Mouse (Mus musculus) CH12.LX (cell line): Measurements from ENCODE around the gene Cmbl. TPM values are rescaled to one million over a fixed set of nuclear protein-coding genes. Genes with fewer than 3 reads are reported as not detected.

ENCODE experiments used
- DNase-seq: peaks from one replicate; pipeline ENCODE4 v3.0.0-alpha.2; 2013; ENCODE audit errors: extremely low read depth
- H3K27ac ChIP-seq: 2 replicates; pipeline ENCODE4 v1.5.1; 2012; ENCODE audit warnings: low read depth, mild to moderate bottlenecking, control low read depth, moderate library complexity; ENCODE audit not compliant: insufficient read depth
- H3K27me3 ChIP-seq: replicated peaks from 2 replicates; pipeline ENCODE3; 2012; ENCODE audit warnings: inconsistent platforms
- H3K36me3 ChIP-seq, 2 experiments: replicated peaks in 1 of 2; 2 replicates each; pipeline versions ENCODE3 to v1.6.1; 2012; ENCODE audit warnings: inconsistent platforms in 1 of 2, low read length in 1 of 2, mild to moderate bottlenecking in 1 of 2, mixed read lengths in 1 of 2, moderate library complexity in 1 of 2; ENCODE audit not compliant: control insufficient read depth in 1 of 2, insufficient read depth in 1 of 2
- H3K4me1 ChIP-seq, 2 experiments: 2 replicates each; pipeline ENCODE4 v1.6.1; 2012; ENCODE audit warnings: inconsistent platforms in 1 of 2, moderate library complexity in 1 of 2; ENCODE audit not compliant: insufficient read depth in 2 of 2, control insufficient read depth in 1 of 2
- H3K4me2 ChIP-seq: 2 replicates; pipeline ENCODE4 v1.6.1; 2012; ENCODE audit warnings: low read depth, mild to moderate bottlenecking, control low read depth; ENCODE audit not compliant: poor library complexity, insufficient read depth, severe bottlenecking
- H3K4me3 ChIP-seq, 3 experiments: fragments of 150-350 bp in 1 of 3; sonication (generic) in 1 of 3; replicated peaks in 1 of 3; 2 replicates each; pipeline versions ENCODE3 to v1.5.1; 2011 to 2012; ENCODE audit warnings: low read depth in 2 of 3, low read length in 2 of 3, mild to moderate bottlenecking in 2 of 3, moderate library complexity in 2 of 3, control low read depth in 1 of 3, improper control_type of control experiment in 1 of 3, inconsistent platforms in 1 of 3, mixed read lengths in 1 of 3; ENCODE audit not compliant: poor library complexity in 1 of 3
- H3K79me2 ChIP-seq: replicated peaks from 2 replicates; pipeline ENCODE4 v1.6.1; 2012; ENCODE audit warnings: mild to moderate bottlenecking, moderate library complexity; ENCODE audit not compliant: control insufficient read depth, poor library complexity, insufficient read depth, severe bottlenecking; ENCODE audit errors: extremely low read depth
- H3K9ac ChIP-seq: 2 replicates; pipeline ENCODE4 v1.6.1; 2012; ENCODE audit warnings: low read depth, mild to moderate bottlenecking, control low read depth, moderate library complexity; ENCODE audit not compliant: insufficient read depth
- H3K9me3 ChIP-seq: replicated peaks from 2 replicates; pipeline ENCODE3; 2012; ENCODE audit warnings: low read length, inconsistent platforms, mixed read lengths
- CHD2 ChIP-seq: IDR thresholded peaks from 2 replicates; pipeline ENCODE4 v1.6.1; 2011; ENCODE audit warnings: low read length, improper control_type of control experiment
- ELF1 ChIP-seq: IDR thresholded peaks from 2 replicates; pipeline ENCODE4 v1.6.1; 2014; ENCODE audit warnings: low read depth, mild to moderate bottlenecking, inconsistent platforms, low read length, improper control_type of control experiment
- HCFC1 ChIP-seq: IDR thresholded peaks from 2 replicates; pipeline ENCODE4 v1.6.1; 2012; ENCODE audit warnings: low read depth, mild to moderate bottlenecking, inconsistent platforms, low read length, improper control_type of control experiment
- JUN ChIP-seq: IDR thresholded peaks from 2 replicates; pipeline ENCODE4 v1.6.1; 2011; ENCODE audit warnings: low read depth, mild to moderate bottlenecking, low read length, improper control_type of control experiment, moderate library complexity; ENCODE audit not compliant: insufficient read depth
- MAZ ChIP-seq: IDR thresholded peaks from 2 replicates; pipeline ENCODE4 v1.6.1; 2012; ENCODE audit warnings: low read depth, mild to moderate bottlenecking, inconsistent platforms, low read length, improper control_type of control experiment, moderate library complexity
- MXI1 ChIP-seq: IDR thresholded peaks from 2 replicates; pipeline ENCODE4 v1.6.1; 2011; ENCODE audit warnings: mild to moderate bottlenecking, low read depth, low read length, improper control_type of control experiment
- NELFE ChIP-seq: IDR thresholded peaks from 2 replicates; pipeline ENCODE4 v1.6.1; 2011; ENCODE audit warnings: low read depth, low read length, improper control_type of control experiment
- POLR2A ChIP-seq: IDR thresholded peaks from 2 replicates; pipeline ENCODE4 v1.6.1; 2011; ENCODE audit warnings: low read depth, mild to moderate bottlenecking, improper control_type of control experiment, low read length
- SIN3A ChIP-seq: IDR thresholded peaks from 2 replicates; pipeline ENCODE4 v1.6.1; 2012; ENCODE audit warnings: low read length, improper control_type of control experiment, inconsistent platforms
- TBP ChIP-seq: conservative IDR thresholded peaks from 2 replicates; pipeline ENCODE4 v1.6.1; 2011; ENCODE audit warnings: low read depth, low read length, improper control_type of control experiment
- TCF12 ChIP-seq: IDR thresholded peaks from 2 replicates; pipeline ENCODE4 v1.6.1; 2014; ENCODE audit warnings: low read depth, mild to moderate bottlenecking, inconsistent platforms, low read length, improper control_type of control experiment
- USF1 ChIP-seq: IDR thresholded peaks from 2 replicates; pipeline ENCODE4 v1.6.1; 2014; ENCODE audit warnings: low read depth, mild to moderate bottlenecking, inconsistent platforms, low read length, improper control_type of control experiment
- ZKSCAN1 ChIP-seq: IDR thresholded peaks from 2 replicates; pipeline ENCODE4 v1.6.1; 2012; ENCODE audit warnings: low read depth, inconsistent platforms, low read length, improper control_type of control experiment, borderline replicate concordance
- ZNF384 ChIP-seq: IDR thresholded peaks from 2 replicates; pipeline ENCODE4 v1.6.1; 2012; ENCODE audit warnings: low read depth, low read length, improper control_type of control experiment, inconsistent platforms
- dilution Hi-C: fragments of 300-500 bp; cut with MboI; formaldehyde crosslinking; loops from 2 replicates; pipeline ENCODE4 v1.14.3; 2020; ENCODE audit warnings: low sequenced_read_pairs; ENCODE audit not compliant: extremely low pct_unique_long_range_greater_than_20kb, extremely low pct_ligation_motif_present
- in situ Hi-C: fragments of 300-500 bp; cut with MboI; formaldehyde crosslinking; loops from 3 replicates; pipeline ENCODE4 v1.14.3; 2019; ENCODE audit warnings: low sequenced_read_pairs, low pct_ligation_motif_present, low pct_unique_long_range_greater_than_20kb, mixed read lengths
- polyA plus RNA-seq: library from polyadenylated mRNA; unstranded; fragments of >175 nt; gene quantifications from 2 replicates; pipeline ENCODE4 v1.2.1, GENCODE M21; 2012; ENCODE audit warnings: low read depth; ENCODE audit not compliant: insufficient read length
- total RNA-seq, 2 experiments: library from RNA; depleted of rRNA; stranded (reverse); fragments of 300-350 nt in 1 of 2; fragments of >200 nt in 1 of 2; gene quantifications; 2 replicates each; pipeline ENCODE4 v1.2.3; 2012 to 2014

Cmbl gene
- total and polyA plus RNA-seq, 3 experiments: 0.27 TPM; not detected in 2

DNA sequence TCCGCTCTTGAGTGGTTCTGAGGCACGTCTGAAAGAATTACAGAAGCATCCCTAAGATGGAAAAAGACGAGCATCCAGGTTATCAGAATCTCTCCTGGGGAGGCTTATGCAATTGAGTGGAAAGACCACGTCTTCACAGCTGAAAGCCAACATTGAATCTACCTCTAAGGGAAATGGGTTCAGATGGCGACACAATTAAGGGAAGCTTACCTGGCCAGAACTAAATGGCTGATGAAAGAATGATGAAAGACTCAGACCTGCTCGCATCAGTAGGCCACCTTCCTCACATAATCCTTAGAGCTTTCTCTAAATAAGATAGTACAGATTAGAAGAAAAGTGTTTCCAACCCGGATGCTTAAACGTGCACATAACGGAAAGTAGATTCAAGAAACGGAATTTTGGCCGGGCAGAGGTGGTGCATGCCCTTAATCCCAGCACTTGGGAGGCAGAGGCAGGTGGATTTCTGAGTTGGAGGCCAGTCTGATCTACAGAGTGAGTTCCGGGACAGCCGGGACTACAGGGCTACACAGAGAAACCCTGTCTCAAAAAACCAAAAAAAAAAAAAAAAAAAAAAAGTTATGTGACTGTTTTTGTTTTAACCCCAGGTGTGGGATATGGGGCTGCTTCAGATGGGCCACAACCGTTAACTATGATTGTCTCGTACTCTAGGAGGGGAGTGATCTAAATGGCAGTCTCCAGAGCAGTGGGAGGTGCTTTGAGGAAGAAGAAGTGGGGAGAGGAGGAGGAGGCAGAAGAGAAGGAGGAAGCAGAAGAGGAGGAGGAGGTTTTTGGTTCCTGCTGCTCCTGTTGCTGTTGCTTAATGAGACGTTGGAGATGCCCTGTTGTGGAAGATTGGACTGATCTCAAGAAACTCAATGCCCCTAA is 33.5 kb upstream of the Cmbl start:
- in situ Hi-C loops (loop anchor here (10.0 kb wide), 1 partner anchor 53 kb away; no protein-coding TSS in a partner anchor), dilution Hi-C loops (no loop called here)
- TF ChIP-seq HCFC1: 0 out of 2 replicates have a peak, but pooled peaks have one; percentile 2
- peak; percentile 70 for TF ChIP-seq NELFE
- no peak for TF ChIP-seq ZKSCAN1
- TF ChIP-seq POLR2A: peak; percentile 67
- TF ChIP-seq MXI1: no peak
- 0 out of 2 replicates have a peak, but pooled peaks have one; percentile 8 for TF ChIP-seq SIN3A
- peak; percentile 53 for TF ChIP-seq ELF1
- 0 out of 2 replicates have a peak, but pooled peaks have one; percentile 19 for TF ChIP-seq TCF12
- no peak for TF ChIP-seq JUN
- TF ChIP-seq ZNF384: peak; percentile 24; the same call in 1 of the 2 replicates
- TF ChIP-seq TBP: peak; percentile 79
- Histone ChIP-seq H3K4me3 (peak overlapping the region; percentile 71 to 100 (median 76)), H3K79me2 (peaks cover 35% of the 10 kb centered on the region), H3K4me1 (peaks cover 20 to 45% of the 10 kb centered on the region in 2 experiments), H3K4me2 (peak overlapping the region; percentile 72), H3K9ac (peak overlapping the region; percentile 86), H3K27me3 (no peaks in the 10 kb centered on the region), H3K36me3 (peaks cover 0 to 20% of the 10 kb centered on the region in 2 experiments), H3K27ac (peak overlapping the region; percentile 86), H3K9me3 (no peaks in the 10 kb centered on the region)
- DNase-seq: peak; percentile 82

DNA sequence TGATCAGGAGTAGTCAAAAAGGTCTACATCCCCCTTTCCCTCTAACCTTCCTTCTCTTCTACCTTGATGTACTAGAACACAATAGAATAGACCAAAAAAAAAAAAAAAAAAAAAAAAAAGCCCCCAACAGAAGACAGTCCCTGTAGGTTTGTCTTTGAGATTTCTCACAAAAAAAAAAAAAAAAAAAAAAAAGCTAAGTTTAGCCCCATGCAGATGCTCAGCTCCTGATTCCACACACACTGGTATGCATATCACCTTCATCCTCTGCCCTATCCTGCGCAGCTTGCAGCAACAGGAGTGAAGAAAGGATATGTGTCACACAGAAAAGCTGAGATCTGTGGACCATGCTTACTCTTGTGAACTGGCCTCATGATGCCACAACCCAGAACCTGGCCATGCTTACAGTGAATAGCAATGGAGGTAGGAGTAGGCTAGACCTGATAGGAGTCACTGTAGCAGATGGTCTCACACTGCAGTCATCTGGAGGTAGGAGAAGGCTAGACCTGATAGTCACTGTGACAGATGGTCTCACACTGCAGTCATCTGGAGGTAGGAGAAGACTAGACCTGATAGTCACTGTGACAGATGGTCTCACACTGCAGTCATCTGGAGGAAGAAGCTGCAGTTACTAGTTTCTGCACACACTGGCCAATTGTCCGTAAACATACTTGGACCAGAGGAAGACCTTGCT is 32.7 kb upstream of the Cmbl start:
- H3K4me1 ChIP-seq: peaks cover 20 to 45% of the 10 kb centered on the region in 2 experiments
- 0 out of 2 replicates have a peak overlapping the region, but pooled peaks have one; percentile 18 for H3K27ac ChIP-seq
- peaks cover 0 to 16% of the 10 kb centered on the region in 2 experiments for H3K36me3 ChIP-seq
- H3K4me3 ChIP-seq: peak overlapping the region; percentile 71 to 100 (median 76)
- TF ChIP-seq SIN3A: no peak
- TF ChIP-seq ZNF384: peak; percentile 64
- TF ChIP-seq MAZ: no peak
- TF ChIP-seq POLR2A: no peak
- TF ChIP-seq HCFC1: no peak
- no peak for TF ChIP-seq USF1
- no peak for TF ChIP-seq ZKSCAN1
- TF ChIP-seq CHD2: no peak
- H3K9ac ChIP-seq: peak overlapping the region; percentile 86; the same call in 1 of the 2 replicates
- no peaks in the 10 kb centered on the region for H3K9me3 ChIP-seq
- DNase-seq: no peak
- no peaks in the 10 kb centered on the region for H3K27me3 ChIP-seq
- in situ Hi-C loops: loop anchor here (10.0 kb wide), 1 partner anchor 52 kb away; no protein-coding TSS in a partner anchor
- peaks cover 31% of the 10 kb centered on the region for H3K79me2 ChIP-seq
- dilution Hi-C loops: no loop called here
- H3K4me2 ChIP-seq: peak overlapping the region; percentile 72; the same call in 1 of the 2 replicates
